Mouse (Mus musculus): ENCODE data around the gene Grem1. TPM values are rescaled to one million over a fixed set of nuclear protein-coding genes. Genes with fewer than 3 reads are reported as not detected.

Grem1 gene
- total and polyA plus RNA-seq, 2 experiments = not detected

- H3K79me2 ChIP-seq (ENCODE audit: control insufficient read depth, insufficient read depth, low read length) = no peaks in the 10 kb centered on the region
- H3K4me1 ChIP-seq (ENCODE audit: control insufficient read depth, insufficient read depth, low read length) = no peaks in the 10 kb centered on the region
- no peak overlapping the region for H3K4me3 ChIP-seq (ENCODE audit: insufficient read depth, low read depth, low read length)
- H3K27ac ChIP-seq (replicated peaks; ENCODE audit: insufficient read depth, low read depth, low read length) = no peak overlapping the region
- WGBS = 86% methylated on average over 5 of the region's 5 CpGs
- no peaks in the 10 kb centered on the region; the same call in 1 of the 2 replicates for H3K27me3 ChIP-seq (ENCODE audit: control insufficient read depth, insufficient read depth, low read length)
- TF ChIP-seq CTCF (IDR thresholded peaks at IDR 0.05; ENCODE audit: low read depth, low read length) = no peak
- no peak for TF ChIP-seq POLR2A (IDR thresholded peaks at IDR 0.05; ENCODE audit: extremely low read depth, insufficient read depth, low read length)
- DNase-seq (ENCODE audit: extremely low read depth, low read depth, low spot score) = no peak
- H3K9ac ChIP-seq (ENCODE audit: low read depth, low read length) = no peak overlapping the region
- no peaks in the 10 kb centered on the region for H3K36me3 ChIP-seq (ENCODE audit: control insufficient read depth, insufficient read depth, low read length)
These were observed 42.4 kb upstream of the Grem1 start for GRCm38 (mm10) chr2:113800846-113801245.

- Histone ChIP-seq H3K27ac (replicated peaks; ENCODE audit: insufficient read depth, low read depth, low read length) (no peak overlapping the region), H3K36me3 (ENCODE audit: control insufficient read depth, insufficient read depth, low read length) (no peaks in the 10 kb centered on the region), H3K27me3 (ENCODE audit: control insufficient read depth, insufficient read depth, low read length) (no peaks in the 10 kb centered on the region), H3K79me2 (ENCODE audit: control insufficient read depth, insufficient read depth, low read length) (no peaks in the 10 kb centered on the region), H3K9ac (ENCODE audit: low read depth, low read length) (no peak overlapping the region), H3K4me3 (ENCODE audit: insufficient read depth, low read depth, low read length) (no peak overlapping the region), H3K4me1 (ENCODE audit: control insufficient read depth, insufficient read depth, low read length) (no peaks in the 10 kb centered on the region)
- TF ChIP-seq CTCF (IDR thresholded peaks at IDR 0.05; ENCODE audit: low read depth, low read length) = no peak
- no peak for TF ChIP-seq POLR2A (IDR thresholded peaks at IDR 0.05; ENCODE audit: extremely low read depth, insufficient read depth, low read length)
- WGBS = 85% methylated on average over 13 of the region's 13 CpGs
- DNase-seq (ENCODE audit: extremely low read depth, low read depth, low spot score) = no peak
These were observed 40.2 kb upstream of the Grem1 start for GRCm38 (mm10) chr2:113798605-113799004.

GRCm38 (mm10) chr2:113795186-113795585, 36.7 kb upstream of the Grem1 start:
- H3K79me2 ChIP-seq (ENCODE audit: control insufficient read depth, insufficient read depth, low read length) = no peaks in the 10 kb centered on the region
- H3K9ac ChIP-seq (ENCODE audit: low read depth, low read length) = no peak overlapping the region
- H3K36me3 ChIP-seq (ENCODE audit: control insufficient read depth, insufficient read depth, low read length) = no peaks in the 10 kb centered on the region
- H3K4me3 ChIP-seq (ENCODE audit: insufficient read depth, low read depth, low read length) = no peak overlapping the region
- H3K27me3 ChIP-seq (ENCODE audit: control insufficient read depth, insufficient read depth, low read length) = no peaks in the 10 kb centered on the region
- 29% methylated on average over 4 of the region's 4 CpGs for WGBS
- TF ChIP-seq POLR2A (IDR thresholded peaks at IDR 0.05; ENCODE audit: extremely low read depth, insufficient read depth, low read length) = no peak
- no peak for TF ChIP-seq CTCF (IDR thresholded peaks at IDR 0.05; ENCODE audit: low read depth, low read length)
- H3K4me1 ChIP-seq (ENCODE audit: control insufficient read depth, insufficient read depth, low read length) = no peaks in the 10 kb centered on the region
- no peak overlapping the region for H3K27ac ChIP-seq (replicated peaks; ENCODE audit: insufficient read depth, low read depth, low read length)
- peak; percentile 58 for DNase-seq (ENCODE audit: extremely low read depth, low read depth, low spot score)

GRCm38 (mm10) chr2:113793521-113793920, 35.1 kb upstream of the Grem1 start:
- H3K9ac ChIP-seq (ENCODE audit: low read depth, low read length) = no peak overlapping the region
- DNase-seq (ENCODE audit: extremely low read depth, low read depth, low spot score) = no peak
- H3K27ac ChIP-seq (replicated peaks; ENCODE audit: insufficient read depth, low read depth, low read length) = no peak overlapping the region
- H3K36me3 ChIP-seq (ENCODE audit: control insufficient read depth, insufficient read depth, low read length) = no peaks in the 10 kb centered on the region
- no peak for TF ChIP-seq CTCF (IDR thresholded peaks at IDR 0.05; ENCODE audit: low read depth, low read length)
- no peak for TF ChIP-seq POLR2A (IDR thresholded peaks at IDR 0.05; ENCODE audit: extremely low read depth, insufficient read depth, low read length)
- 81% methylated on average over 3 of the region's 3 CpGs for WGBS
- H3K27me3 ChIP-seq (ENCODE audit: control insufficient read depth, insufficient read depth, low read length) = no peaks in the 10 kb centered on the region
- H3K4me3 ChIP-seq (ENCODE audit: insufficient read depth, low read depth, low read length) = no peak overlapping the region
- no peaks in the 10 kb centered on the region for H3K79me2 ChIP-seq (ENCODE audit: control insufficient read depth, insufficient read depth, low read length)
- no peaks in the 10 kb centered on the region for H3K4me1 ChIP-seq (ENCODE audit: control insufficient read depth, insufficient read depth, low read length)

- WGBS = 88% methylated on average over 4 of the region's 4 CpGs
- H3K9ac ChIP-seq (ENCODE audit: low read depth, low read length) = no peak overlapping the region
These were observed 30.5 kb upstream of the Grem1 start for GRCm38 (mm10) chr2:113788821-113789387.

GRCm38 (mm10) chr2:113787882-113788281, 29.4 kb upstream of the Grem1 start:
- no peaks in the 10 kb centered on the region for H3K4me1 ChIP-seq (ENCODE audit: control insufficient read depth, insufficient read depth, low read length)
- H3K27me3 ChIP-seq (ENCODE audit: control insufficient read depth, insufficient read depth, low read length) = no peaks in the 10 kb centered on the region
- 87% methylated on average over 4 of the region's 4 CpGs for WGBS
- H3K27ac ChIP-seq (replicated peaks; ENCODE audit: insufficient read depth, low read depth, low read length) = no peak overlapping the region
- no peaks in the 10 kb centered on the region for H3K36me3 ChIP-seq (ENCODE audit: control insufficient read depth, insufficient read depth, low read length)
- TF ChIP-seq CTCF (IDR thresholded peaks at IDR 0.05; ENCODE audit: low read depth, low read length) = no peak
- TF ChIP-seq POLR2A (IDR thresholded peaks at IDR 0.05; ENCODE audit: extremely low read depth, insufficient read depth, low read length) = no peak
- H3K4me3 ChIP-seq (ENCODE audit: insufficient read depth, low read depth, low read length) = no peak overlapping the region
- H3K9ac ChIP-seq (ENCODE audit: low read depth, low read length) = no peak overlapping the region
- H3K79me2 ChIP-seq (ENCODE audit: control insufficient read depth, insufficient read depth, low read length) = no peaks in the 10 kb centered on the region
- no peak for DNase-seq (ENCODE audit: extremely low read depth, low read depth, low spot score)

More at GRCm38 (mm10) chr2:113788821-113789387, 30.5 kb upstream of the Grem1 start:
- DNase-seq (ENCODE audit: extremely low read depth, low read depth, low spot score) = no peak
- Histone ChIP-seq H3K27me3 (ENCODE audit: control insufficient read depth, insufficient read depth, low read length) (no peaks in the 10 kb centered on the region), H3K4me3 (ENCODE audit: insufficient read depth, low read depth, low read length) (no peak overlapping the region), H3K27ac (replicated peaks; ENCODE audit: insufficient read depth, low read depth, low read length) (no peak overlapping the region), H3K79me2 (ENCODE audit: control insufficient read depth, insufficient read depth, low read length) (no peaks in the 10 kb centered on the region), H3K4me1 (ENCODE audit: control insufficient read depth, insufficient read depth, low read length) (no peaks in the 10 kb centered on the region), H3K36me3 (ENCODE audit: control insufficient read depth, insufficient read depth, low read length) (no peaks in the 10 kb centered on the region)
- TF ChIP-seq POLR2A (IDR thresholded peaks at IDR 0.05; ENCODE audit: extremely low read depth, insufficient read depth, low read length) (no peak), CTCF (IDR thresholded peaks at IDR 0.05; ENCODE audit: low read depth, low read length) (no peak)
